Mouse (Mus musculus) hindbrain, embryonic 10.5 days (tissue): ENCODE data around the gene Sel1l3. TPM values are rescaled to one million over a fixed set of nuclear protein-coding genes. Genes with fewer than 3 reads are reported as not detected.

Source experiments
- DNase-seq: peaks from one replicate; pipeline ENCODE4 v3.0.0-alpha.2; 2017; ENCODE audit warnings: low spot score
- H3K27ac ChIP-seq: fragments of 300-500 bp; sonication (generic); 2 replicates; pipeline ENCODE4 v1.5.1; 2016; ENCODE audit warnings: mild to moderate bottlenecking, moderate library complexity
- H3K27me3 ChIP-seq: fragments of 300-500 bp; sonication (generic); 2 replicates; pipeline ENCODE4 v1.6.1; 2016; ENCODE audit warnings: mild to moderate bottlenecking; ENCODE audit not compliant: poor library complexity, insufficient read depth, severe bottlenecking
- H3K36me3 ChIP-seq: fragments of 300-500 bp; sonication (generic); 2 replicates; pipeline ENCODE4 v1.6.1; 2016; ENCODE audit warnings: mild to moderate bottlenecking, moderate library complexity
- H3K4me1 ChIP-seq: fragments of 300-500 bp; sonication (generic); replicated peaks from 2 replicates; pipeline ENCODE4 v1.6.1; 2016; ENCODE audit warnings: mild to moderate bottlenecking
- H3K4me3 ChIP-seq: fragments of 300-500 bp; sonication (generic); 2 replicates; pipeline ENCODE4 v1.5.1; 2016; ENCODE audit warnings: mild to moderate bottlenecking, moderate library complexity
- H3K9me3 ChIP-seq: fragments of 300-500 bp; sonication (generic); 2 replicates; pipeline ENCODE4 v1.6.1; 2016; ENCODE audit warnings: mild to moderate bottlenecking, moderate library complexity
- WGBS: fragments of 180-500 bp; shearing (Covaris S2); methylation state at CpG from one replicate; pipeline ENCODE4 v1.1.7; 2016; 5-methylcytosine and 5-hydroxymethylcytosine counted together
- polyA plus RNA-seq: library from polyadenylated mRNA; unstranded; fragments of >200 nt; fragmentation: Nextera tagmentation; extraction: Ambion mirVana; gene quantifications from 2 replicates; pipeline ENCODE4 v1.2.1, GENCODE M21; 2016

Gene Sel1l3
- polyA plus RNA-seq, 1 experiment from 2014 or later = 2.3 TPM

- 77% methylated on average over 3 of the region's 3 CpGs for WGBS
- DNase-seq = no peak
- Histone ChIP-seq H3K9me3 (no peaks in the 10 kb centered on the region), H3K27ac (no peak overlapping the region), H3K4me1 (no peaks in the 10 kb centered on the region), H3K27me3 (no peaks in the 10 kb centered on the region), H3K4me3 (no peak overlapping the region), H3K36me3 (no peaks in the 10 kb centered on the region)
Measured at GRCm38 (mm10) chr5:53091331-53091730, 122.4 kb downstream of the Sel1l3 start.

- H3K4me1 ChIP-seq = no peaks in the 10 kb centered on the region
- H3K36me3 ChIP-seq = no peaks in the 10 kb centered on the region
- no peak overlapping the region for H3K4me3 ChIP-seq
- DNase-seq = no peak
- no peaks in the 10 kb centered on the region for H3K27me3 ChIP-seq
- H3K9me3 ChIP-seq = no peaks in the 10 kb centered on the region
- WGBS = 93% methylated on average over 7 of the region's 7 CpGs
- H3K27ac ChIP-seq = no peak overlapping the region
Measured at GRCm38 (mm10) chr5:53087452-53087851, 126.3 kb downstream of the Sel1l3 start.

GRCm38 (mm10) chr5:53078453-53078852 lies 135.3 kb downstream of the Sel1l3 start:
- Histone ChIP-seq H3K36me3 (no peaks in the 10 kb centered on the region), H3K27ac (no peak overlapping the region), H3K4me1 (0 out of 2 replicates have a peak, but pooled peaks cover 6% of the 10 kb centered on the region), H3K4me3 (no peak overlapping the region), H3K9me3 (no peaks in the 10 kb centered on the region), H3K27me3 (no peaks in the 10 kb centered on the region)
- DNase-seq = no peak
- 48% methylated on average over 4 of the region's 4 CpGs for WGBS

- no peaks in the 10 kb centered on the region for H3K36me3 ChIP-seq
- H3K27ac ChIP-seq = no peak overlapping the region
- no peak overlapping the region for H3K4me3 ChIP-seq
- H3K9me3 ChIP-seq = no peaks in the 10 kb centered on the region
- no peaks in the 10 kb centered on the region for H3K27me3 ChIP-seq
- DNase-seq = no peak
- 0 out of 2 replicates have a peak, but pooled peaks cover 6% of the 10 kb centered on the region for H3K4me1 ChIP-seq
- 85% methylated on average over 6 of the region's 6 CpGs for WGBS
Measured at GRCm38 (mm10) chr5:53074553-53074952, 139.2 kb downstream of the Sel1l3 start.

GRCm38 (mm10) chr5:53061532-53062130 lies 152.1 kb downstream of the Sel1l3 start:
- no peaks in the 10 kb centered on the region for H3K36me3 ChIP-seq
- H3K4me3 ChIP-seq = no peak overlapping the region
- no peaks in the 10 kb centered on the region for H3K27me3 ChIP-seq
- DNase-seq = no peak
- no peaks in the 10 kb centered on the region for H3K9me3 ChIP-seq
- WGBS = 94% methylated on average over 9 of the region's 9 CpGs
- no peak overlapping the region for H3K27ac ChIP-seq
- no peaks in the 10 kb centered on the region for H3K4me1 ChIP-seq

Other genes with a start within 250 kb of the Sel1l3 start
- 0.05 TPM in 1 of 2 replicates, not detected in the other for gene Slc34a2, start 175.8 kb downstream of the Sel1l3 start, polyA plus RNA-seq
- 67.8 and 74.2 TPM in 2 replicates for gene Smim20, start 53.2 kb upstream of the Sel1l3 start, polyA plus RNA-seq